Mouse (Mus musculus) hindbrain, embryonic 15.5 days (tissue): ENCODE results near the gene Gramd1a. TPM values are rescaled to one million over a fixed set of nuclear protein-coding genes. Genes with fewer than 3 reads are reported as not detected.

Experiments
- ATAC-seq: fragments of 200-750 bp; cut with Nextera tagmentation; 2 replicates; pipeline ENCODE4 v1.8.0; 2017; ENCODE audit warnings: low read depth, moderate number of reproducible peaks, moderate TSS enrichment; ENCODE audit not compliant: low FRiP score
- H3K27ac ChIP-seq: fragments of 300-500 bp; sonication (generic); replicated peaks from 2 replicates; pipeline ENCODE4 v1.5.1; 2015; ENCODE audit warnings: mild to moderate bottlenecking, inconsistent platforms
- H3K27me3 ChIP-seq: fragments of 300-500 bp; sonication (generic); 2 replicates; pipeline ENCODE4 v1.6.1; 2015; ENCODE audit warnings: control low read depth, inconsistent platforms
- H3K36me3 ChIP-seq: fragments of 300-500 bp; sonication (generic); 2 replicates; pipeline ENCODE4 v1.6.1; 2015; ENCODE audit warnings: control low read depth, inconsistent platforms
- H3K4me1 ChIP-seq: fragments of 300-500 bp; sonication (generic); replicated peaks from 2 replicates; pipeline ENCODE4 v1.6.1; 2015; ENCODE audit warnings: control low read depth, inconsistent platforms
- H3K4me2 ChIP-seq: fragments of 300-500 bp; sonication (generic); 2 replicates; pipeline ENCODE4 v1.6.1; 2015; ENCODE audit warnings: moderate library complexity, mild to moderate bottlenecking, inconsistent platforms
- H3K4me3 ChIP-seq: fragments of 300-500 bp; sonication (generic); 2 replicates; pipeline ENCODE4 v1.5.1; 2015; ENCODE audit warnings: mild to moderate bottlenecking, inconsistent platforms
- H3K9ac ChIP-seq: fragments of 300-500 bp; sonication (generic); 2 replicates; pipeline ENCODE4 v1.6.1; 2015; ENCODE audit warnings: inconsistent platforms
- H3K9me3 ChIP-seq: fragments of 300-500 bp; sonication (generic); 2 replicates; pipeline ENCODE4 v1.6.1; 2016; ENCODE audit warnings: control low read depth, inconsistent platforms
- WGBS: fragments of 180-500 bp; shearing (Covaris S2); methylation state at CpG from one replicate; pipeline ENCODE4 v1.1.7; 2015; 5-methylcytosine and 5-hydroxymethylcytosine counted together
- polyA plus RNA-seq: library from polyadenylated mRNA; unstranded; fragments of >200 nt; fragmentation: Nextera tagmentation; extraction: Ambion mirVana; gene quantifications from 2 replicates; pipeline ENCODE4 v1.2.1, GENCODE M21; 2015

Gene Gramd1a
- polyA plus RNA-seq, 1 experiment from 2014 or later: 233 TPM

- Histone ChIP-seq H3K4me2 (no peak overlapping the region), H3K4me3 (no peak overlapping the region), H3K9ac (no peak overlapping the region), H3K9me3 (no peaks in the 10 kb centered on the region), H3K27ac (no peak overlapping the region), H3K36me3 (no peaks in the 10 kb centered on the region), H3K27me3 (no peaks in the 10 kb centered on the region), H3K4me1 (0 out of 2 replicates have a peak, but pooled peaks cover 7% of the 10 kb centered on the region)
- 39% methylated on average over 16 of the region's 16 CpGs for WGBS
- no peak; the same call in 1 of the 2 replicates for ATAC-seq
Measured at GRCm38 (mm10) chr7:31116721-31117145, 39.0 kb downstream of the Gramd1a start.

GRCm38 (mm10) chr7:31115587-31116043, 40.1 kb downstream of the Gramd1a start:
- no peak overlapping the region for H3K9ac ChIP-seq
- 41% methylated on average over 17 of the region's 17 CpGs for WGBS
- no peak overlapping the region for H3K27ac ChIP-seq
- no peak overlapping the region for H3K4me2 ChIP-seq
- H3K4me1 ChIP-seq: 0 out of 2 replicates have a peak, but pooled peaks cover 7% of the 10 kb centered on the region
- H3K4me3 ChIP-seq: no peak overlapping the region
- no peaks in the 10 kb centered on the region for H3K27me3 ChIP-seq
- no peaks in the 10 kb centered on the region for H3K9me3 ChIP-seq
- no peaks in the 10 kb centered on the region for H3K36me3 ChIP-seq
- ATAC-seq: no peak; the same call in 1 of the 2 replicates

GRCm38 (mm10) chr7:31115182-31115581, 40.5 kb downstream of the Gramd1a start, which contains the start of gene Hpn:
Gene Hpn (minus strand): TSS chr7:31115290.
- no peak for ATAC-seq
- no peak within 1 kb of the TSS for H3K4me3 ChIP-seq
- H3K4me1 ChIP-seq: 0 out of 2 replicates have a peak, but pooled peaks cover 7% of the 10 kb centered on the region
- H3K27ac ChIP-seq: no peak within 1 kb of the TSS
- H3K27me3 ChIP-seq: no peaks in the 10 kb centered on the region
- WGBS: 30% methylated on average over 15 of the region's 15 CpGs
- no peaks in the 10 kb centered on the region for H3K36me3 ChIP-seq
- H3K9ac ChIP-seq: no peak within 1 kb of the TSS
- no peaks in the 10 kb centered on the region for H3K9me3 ChIP-seq
- no peak within 1 kb of the TSS for H3K4me2 ChIP-seq

- no peak for ATAC-seq
- Histone ChIP-seq H3K27ac (no peak overlapping the region), H3K4me2 (no peak overlapping the region), H3K9me3 (no peaks in the 10 kb centered on the region), H3K4me1 (0 out of 2 replicates have a peak, but pooled peaks cover 7% of the 10 kb centered on the region), H3K36me3 (no peaks in the 10 kb centered on the region), H3K4me3 (no peak overlapping the region), H3K27me3 (no peaks in the 10 kb centered on the region), H3K9ac (no peak overlapping the region)
- WGBS: 44% methylated on average over 10 of the region's 10 CpGs
Measured at GRCm38 (mm10) chr7:31114646-31115045, 41.0 kb downstream of the Gramd1a start.

- Histone ChIP-seq H3K4me3 (no peak overlapping the region), H3K4me2 (no peak overlapping the region), H3K4me1 (0 out of 2 replicates have a peak, but pooled peaks cover 7% of the 10 kb centered on the region), H3K27me3 (no peaks in the 10 kb centered on the region), H3K9ac (no peak overlapping the region), H3K27ac (no peak overlapping the region), H3K36me3 (no peaks in the 10 kb centered on the region), H3K9me3 (no peaks in the 10 kb centered on the region)
- no peak for ATAC-seq
- WGBS: 85% methylated on average over 6 of the region's 6 CpGs
Measured at GRCm38 (mm10) chr7:31113800-31114199, 41.9 kb downstream of the Gramd1a start.

- H3K36me3 ChIP-seq: no peaks in the 10 kb centered on the region
- no peaks in the 10 kb centered on the region for H3K9me3 ChIP-seq
- H3K27me3 ChIP-seq: no peaks in the 10 kb centered on the region
- 57% methylated on average over 4 of the region's 4 CpGs for WGBS
- no peak overlapping the region for H3K27ac ChIP-seq
- H3K9ac ChIP-seq: no peak overlapping the region
- 0 out of 2 replicates have a peak, but pooled peaks cover 7% of the 10 kb centered on the region for H3K4me1 ChIP-seq
- H3K4me3 ChIP-seq: no peak overlapping the region
- H3K4me2 ChIP-seq: no peak overlapping the region
- no peak for ATAC-seq
Measured at GRCm38 (mm10) chr7:31112036-31112435, 43.7 kb downstream of the Gramd1a start.

- Histone ChIP-seq H3K9me3 (no peaks in the 10 kb centered on the region), H3K27me3 (no peaks in the 10 kb centered on the region)
- no peak for ATAC-seq
Measured at GRCm38 (mm10) chr7:31110861-31111385, 44.8 kb downstream of the Gramd1a start.

GRCm38 (mm10) chr7:31109796-31110195, 45.9 kb downstream of the Gramd1a start:
- H3K36me3 ChIP-seq: no peaks in the 10 kb centered on the region
- ATAC-seq: no peak
- 91% methylated on average over 5 of the region's 5 CpGs for WGBS
- H3K9ac ChIP-seq: no peak overlapping the region
- no peak overlapping the region for H3K27ac ChIP-seq
- no peak overlapping the region for H3K4me2 ChIP-seq
- no peaks in the 10 kb centered on the region for H3K9me3 ChIP-seq
- no peak overlapping the region for H3K4me3 ChIP-seq
- H3K27me3 ChIP-seq: no peaks in the 10 kb centered on the region
- no peaks in the 10 kb centered on the region for H3K4me1 ChIP-seq

More at GRCm38 (mm10) chr7:31110861-31111385, 44.8 kb downstream of the Gramd1a start:
- no peak overlapping the region for H3K27ac ChIP-seq
- WGBS: 85% methylated on average over 15 of the region's 15 CpGs
- no peak overlapping the region for H3K4me3 ChIP-seq
- 0 out of 2 replicates have a peak, but pooled peaks cover 7% of the 10 kb centered on the region for H3K4me1 ChIP-seq
- H3K36me3 ChIP-seq: no peaks in the 10 kb centered on the region
- no peak overlapping the region for H3K9ac ChIP-seq
- H3K4me2 ChIP-seq: no peak overlapping the region

GRCm38 (mm10) chr7:31109091-31109490, 46.6 kb downstream of the Gramd1a start:
- Histone ChIP-seq H3K27me3 (no peaks in the 10 kb centered on the region), H3K9ac (no peak overlapping the region), H3K4me1 (no peaks in the 10 kb centered on the region), H3K27ac (no peak overlapping the region), H3K9me3 (no peaks in the 10 kb centered on the region), H3K4me3 (no peak overlapping the region), H3K36me3 (no peaks in the 10 kb centered on the region), H3K4me2 (no peak overlapping the region)
- 41% methylated on average over 6 of the region's 7 CpGs for WGBS
- ATAC-seq: no peak

- ATAC-seq: no peak
- 92% methylated on average over 11 of the region's 11 CpGs for WGBS
- no peak overlapping the region for H3K4me2 ChIP-seq
Measured at GRCm38 (mm10) chr7:31107781-31108180, 47.9 kb downstream of the Gramd1a start.

GRCm38 (mm10) chr7:31106166-31106565, 49.5 kb downstream of the Gramd1a start:
- no peaks in the 10 kb centered on the region for H3K36me3 ChIP-seq
- H3K4me2 ChIP-seq: no peak overlapping the region
- no peaks in the 10 kb centered on the region for H3K9me3 ChIP-seq
- no peaks in the 10 kb centered on the region for H3K4me1 ChIP-seq
- ATAC-seq: no peak
- WGBS: 62% methylated on average over 3 of the region's 3 CpGs
- H3K27ac ChIP-seq: no peak overlapping the region
- no peak overlapping the region for H3K4me3 ChIP-seq
- no peak overlapping the region for H3K9ac ChIP-seq
- no peaks in the 10 kb centered on the region for H3K27me3 ChIP-seq

More at GRCm38 (mm10) chr7:31107781-31108180, 47.9 kb downstream of the Gramd1a start:
- Histone ChIP-seq H3K27me3 (no peaks in the 10 kb centered on the region), H3K4me1 (no peaks in the 10 kb centered on the region), H3K4me3 (no peak overlapping the region), H3K9me3 (no peaks in the 10 kb centered on the region), H3K9ac (no peak overlapping the region), H3K27ac (no peak overlapping the region), H3K36me3 (no peaks in the 10 kb centered on the region)

- Histone ChIP-seq H3K27ac (no peak overlapping the region), H3K4me1 (no peaks in the 10 kb centered on the region), H3K9ac (no peak overlapping the region), H3K27me3 (no peaks in the 10 kb centered on the region), H3K4me3 (no peak overlapping the region), H3K9me3 (no peaks in the 10 kb centered on the region), H3K36me3 (no peaks in the 10 kb centered on the region), H3K4me2 (no peak overlapping the region)
- no peak for ATAC-seq
- WGBS: 66% methylated on average over 15 of the region's 15 CpGs
Measured at GRCm38 (mm10) chr7:31105061-31105768, 50.5 kb downstream of the Gramd1a start.
